Mouse (Mus musculus) adrenal gland, postnatal 25 days (tissue): ENCODE measurements around the gene Olfr1274-ps. TPM values are rescaled to one million over a fixed set of nuclear protein-coding genes. Genes with fewer than 3 reads are reported as not detected.
"Not testable (repeated sequence)": the region's sequence is repeated elsewhere in the genome, so short reads cannot be mapped to it uniquely, and the experiment has no call there.

Experiments
- DNase-seq: peaks from one replicate; pipeline ENCODE4 v3.0.0; 2021; ENCODE audit warnings: mixed read lengths
- long read RNA-seq: library from polyadenylated mRNA; stranded (forward); transcript quantifications from one replicate; pipeline ENCODE4 v2.0.0, GENCODE M21; 2021
- total RNA-seq: library from RNA; stranded (reverse); gene quantifications from 2 replicates; pipeline ENCODE4 v1.2.3, GENCODE M21; 2021

Gene Olfr1274-ps
- total RNA-seq = not detected in 2 replicates
- long read RNA-seq = 0 reads

DNA sequence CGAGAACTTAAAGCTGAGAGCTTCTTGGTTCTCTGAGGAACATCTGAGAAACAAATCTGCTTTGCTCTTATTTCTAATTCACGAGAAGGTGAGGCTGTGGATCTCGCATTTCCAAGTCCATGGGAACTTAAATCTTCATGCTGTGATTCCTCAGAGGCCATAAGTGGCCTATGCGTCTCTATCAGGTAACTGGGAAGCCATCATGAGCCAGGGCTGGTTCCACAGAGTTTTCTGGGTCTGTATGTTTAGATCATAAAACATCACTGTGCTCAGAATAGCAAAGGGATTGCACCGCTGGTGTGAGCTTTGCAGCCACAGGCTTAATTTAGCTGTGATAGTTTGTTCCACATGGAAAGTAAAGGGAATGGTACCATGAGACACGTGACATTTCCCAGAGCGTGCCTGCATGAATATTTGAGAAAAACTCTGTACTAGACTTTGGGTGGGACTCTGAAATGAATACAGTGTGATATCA, at the start of gene Olfr1274-ps:
Gene Olfr1274-ps (plus strand): TSS at position 51 of the 475 bp plus-strand sequence.
- DNase-seq = not testable (repeated sequence)

DNA sequence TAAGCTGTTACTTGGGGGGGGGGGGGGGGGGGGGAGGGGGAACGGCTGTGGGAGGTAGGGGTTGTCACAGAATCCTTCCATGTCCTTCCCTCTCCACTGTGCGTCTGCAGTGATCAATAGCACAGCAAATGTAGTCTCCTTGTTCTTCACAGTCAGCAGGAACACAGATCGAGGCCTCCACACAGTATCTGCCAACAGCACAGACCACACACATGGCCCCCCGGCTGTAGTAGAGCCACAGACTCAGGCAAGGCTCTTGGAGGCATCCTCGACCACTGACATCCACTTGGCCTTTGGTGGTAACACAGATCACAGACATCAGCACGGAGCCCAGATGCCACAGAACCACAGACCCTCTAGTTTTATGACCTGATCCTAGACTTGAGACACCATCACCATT, 47.4 kb upstream of the Olfr1274-ps start:
- DNase-seq = not testable (repeated sequence)

DNA sequence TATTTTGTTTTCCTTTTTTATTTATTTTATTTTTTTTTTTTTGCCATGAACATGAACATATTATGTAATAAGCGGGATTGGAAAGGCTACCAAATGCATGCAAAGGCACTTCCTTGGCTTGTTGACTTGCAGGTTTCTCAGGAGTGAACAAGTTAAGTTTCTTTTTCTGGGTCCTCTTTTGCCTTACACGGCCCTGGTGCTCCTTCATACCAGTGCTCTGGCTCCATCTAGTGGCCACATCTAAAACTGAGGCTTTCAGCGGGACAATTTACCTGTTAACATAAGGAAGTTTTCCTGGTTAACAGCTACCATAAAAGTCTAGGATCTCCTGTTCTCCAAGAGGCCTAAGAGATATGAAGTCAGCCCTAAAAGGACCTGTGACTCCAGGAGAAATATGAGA, 46.9 kb upstream of the Olfr1274-ps start:
- DNase-seq = not testable (repeated sequence)

DNA sequence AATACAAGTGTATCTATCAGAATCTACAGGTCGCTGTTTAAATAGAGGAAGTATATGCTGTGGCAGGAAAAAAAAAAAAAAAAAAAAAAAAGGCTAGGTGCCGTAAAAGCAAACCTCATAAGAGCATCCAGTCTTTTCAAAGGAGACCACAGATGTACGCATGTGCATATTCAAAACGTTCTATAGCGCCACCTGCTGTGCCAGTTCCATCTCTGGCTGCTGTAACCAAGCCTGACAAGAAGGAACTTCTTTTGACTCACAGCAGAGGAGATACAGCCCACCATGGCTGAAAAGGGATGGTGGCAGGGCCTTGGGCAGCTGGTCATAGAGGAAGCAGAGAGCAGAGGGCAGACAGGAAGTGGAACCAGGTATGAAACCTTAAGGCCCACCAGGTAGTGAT, 39.3 kb upstream of the Olfr1274-ps start:
- DNase-seq = not testable (repeated sequence)

DNA sequence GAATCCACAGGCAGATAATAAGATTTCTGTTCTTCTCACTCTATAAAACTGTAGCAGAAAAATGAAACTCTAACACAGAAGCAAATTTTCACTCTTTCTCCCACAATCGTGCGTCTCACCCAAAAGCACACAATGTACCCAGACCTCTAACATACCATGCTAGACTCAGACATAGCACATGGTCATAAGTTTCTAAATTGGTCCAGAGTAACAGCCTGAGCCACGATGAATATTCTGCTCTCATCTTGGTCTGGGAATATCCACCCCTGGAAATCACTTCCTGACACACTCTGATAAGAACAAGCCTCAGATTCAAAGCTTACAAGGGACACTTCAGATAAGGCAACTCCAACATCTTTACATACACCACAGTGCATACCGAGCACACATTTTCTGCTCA, 38.3 kb upstream of the Olfr1274-ps start:
- not testable (repeated sequence) for DNase-seq

DNA sequence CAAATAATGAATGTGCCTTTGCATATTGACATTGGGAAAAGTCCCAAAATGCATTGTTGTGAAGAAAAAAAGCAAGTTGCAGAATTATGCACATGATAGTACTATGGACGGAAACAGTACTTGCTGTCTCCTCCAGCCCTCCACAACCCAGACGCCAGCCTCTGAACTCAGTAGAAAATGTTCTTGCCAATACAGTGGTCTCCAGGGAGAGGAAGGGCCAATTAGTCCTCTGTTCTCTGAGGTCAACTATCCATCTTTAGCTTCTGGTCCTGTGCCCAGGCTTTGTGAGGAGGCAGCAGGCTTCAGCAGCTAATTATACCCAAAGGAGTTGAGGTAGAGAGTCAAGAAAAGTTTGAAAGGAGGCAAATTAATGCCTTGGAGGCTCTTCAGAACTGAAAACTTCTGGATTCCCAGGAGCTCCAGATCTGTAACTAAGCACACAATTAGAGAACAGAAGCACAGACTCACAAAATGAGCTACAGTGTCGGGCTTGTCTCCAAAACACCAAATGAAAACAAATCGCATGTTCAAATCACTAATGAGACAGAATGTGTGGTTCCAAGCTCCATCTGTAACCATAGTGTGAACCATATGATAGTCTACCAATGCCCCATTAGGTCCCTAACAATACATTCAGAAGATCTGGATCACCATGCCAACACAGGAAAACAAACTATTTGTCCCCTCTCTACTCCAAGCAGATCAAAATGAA, 15.8 kb downstream of the Olfr1274-ps start:
- DNase-seq = not testable (repeated sequence)

DNA sequence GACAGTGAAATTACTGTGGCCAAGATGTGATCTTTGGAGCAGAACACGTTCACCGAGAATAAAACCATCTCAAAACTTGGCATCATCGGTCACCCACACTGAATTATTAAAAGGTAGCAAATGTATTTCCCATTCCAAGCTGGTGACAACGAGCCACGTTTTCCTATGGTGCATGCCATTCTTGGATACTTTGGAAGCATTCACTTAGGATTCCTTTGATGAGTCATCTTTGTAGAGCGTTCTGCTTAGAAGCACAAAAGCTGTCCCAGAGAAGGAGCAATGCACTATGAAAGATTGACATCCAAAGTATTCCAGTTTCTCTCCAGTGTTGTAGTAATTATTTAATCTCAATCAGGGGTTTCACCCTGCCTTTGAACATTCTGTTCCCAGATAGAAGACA, 23.8 kb downstream of the Olfr1274-ps start:
- not testable (repeated sequence) for DNase-seq

DNA sequence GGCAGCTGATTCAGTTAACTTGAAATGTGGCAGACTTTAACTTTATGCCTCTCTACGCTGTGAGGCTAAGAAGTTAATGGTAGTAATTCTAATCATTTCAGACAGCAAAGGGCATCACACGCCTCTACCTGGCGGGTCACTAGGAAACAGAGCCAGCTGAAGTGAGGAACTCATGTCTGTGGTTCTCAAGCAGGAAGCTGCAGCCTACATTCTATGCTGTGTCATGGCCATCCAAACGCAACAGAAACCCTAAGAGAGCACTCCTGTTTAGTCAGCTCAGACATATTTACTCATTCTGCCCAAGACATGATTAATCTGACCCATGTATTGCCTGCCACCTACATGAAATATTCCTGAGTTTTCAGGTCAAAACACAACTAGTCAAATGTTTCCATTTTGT, 26.5 kb downstream of the Olfr1274-ps start:
- DNase-seq = not testable (repeated sequence)

DNA sequence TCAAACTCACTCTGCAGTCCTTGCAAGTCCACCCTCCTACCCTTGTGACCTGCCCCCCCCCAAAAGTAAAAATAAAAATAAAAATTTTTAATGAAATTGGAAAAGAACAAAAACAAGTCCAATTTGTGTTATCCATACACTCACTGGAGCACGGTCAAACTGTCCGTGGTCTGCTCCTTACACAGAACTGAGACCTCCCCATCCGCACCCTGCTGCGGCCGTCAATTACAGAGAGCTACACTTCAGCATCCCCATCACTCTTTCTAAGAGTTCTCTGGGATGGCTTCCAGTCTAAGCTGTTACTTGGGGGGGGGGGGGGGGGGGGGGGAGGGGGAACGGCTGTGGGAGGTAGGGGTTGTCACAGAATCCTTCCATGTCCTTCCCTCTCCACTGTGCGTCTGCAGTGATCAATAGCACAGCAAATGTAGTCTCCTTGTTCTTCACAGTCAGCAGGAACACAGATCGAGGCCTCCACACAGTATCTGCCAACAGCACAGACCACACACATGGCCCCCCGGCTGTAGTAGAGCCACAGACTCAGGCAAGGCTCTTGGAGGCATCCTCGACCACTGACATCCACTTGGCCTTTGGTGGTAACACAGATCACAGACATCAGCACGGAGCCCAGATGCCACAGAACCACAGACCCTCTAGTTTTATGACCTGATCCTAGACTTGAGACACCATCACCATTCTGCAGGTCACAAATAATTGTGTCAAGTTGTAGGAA, 30.7 kb downstream of the Olfr1274-ps start:
- not testable (repeated sequence) for DNase-seq

DNA sequence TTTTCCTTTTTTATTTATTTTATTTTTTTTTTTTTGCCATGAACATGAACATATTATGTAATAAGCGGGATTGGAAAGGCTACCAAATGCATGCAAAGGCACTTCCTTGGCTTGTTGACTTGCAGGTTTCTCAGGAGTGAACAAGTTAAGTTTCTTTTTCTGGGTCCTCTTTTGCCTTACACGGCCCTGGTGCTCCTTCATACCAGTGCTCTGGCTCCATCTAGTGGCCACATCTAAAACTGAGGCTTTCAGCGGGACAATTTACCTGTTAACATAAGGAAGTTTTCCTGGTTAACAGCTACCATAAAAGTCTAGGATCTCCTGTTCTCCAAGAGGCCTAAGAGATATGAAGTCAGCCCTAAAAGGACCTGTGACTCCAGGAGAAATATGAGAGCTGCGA, 31.3 kb downstream of the Olfr1274-ps start:
- DNase-seq = not testable (repeated sequence)

DNA sequence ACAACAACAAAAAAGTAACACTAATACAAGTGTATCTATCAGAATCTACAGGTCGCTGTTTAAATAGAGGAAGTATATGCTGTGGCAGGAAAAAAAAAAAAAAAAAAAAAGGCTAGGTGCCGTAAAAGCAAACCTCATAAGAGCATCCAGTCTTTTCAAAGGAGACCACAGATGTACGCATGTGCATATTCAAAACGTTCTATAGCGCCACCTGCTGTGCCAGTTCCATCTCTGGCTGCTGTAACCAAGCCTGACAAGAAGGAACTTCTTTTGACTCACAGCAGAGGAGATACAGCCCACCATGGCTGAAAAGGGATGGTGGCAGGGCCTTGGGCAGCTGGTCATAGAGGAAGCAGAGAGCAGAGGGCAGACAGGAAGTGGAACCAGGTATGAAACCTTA, 39.0 kb downstream of the Olfr1274-ps start:
- DNase-seq = not testable (repeated sequence)

DNA sequence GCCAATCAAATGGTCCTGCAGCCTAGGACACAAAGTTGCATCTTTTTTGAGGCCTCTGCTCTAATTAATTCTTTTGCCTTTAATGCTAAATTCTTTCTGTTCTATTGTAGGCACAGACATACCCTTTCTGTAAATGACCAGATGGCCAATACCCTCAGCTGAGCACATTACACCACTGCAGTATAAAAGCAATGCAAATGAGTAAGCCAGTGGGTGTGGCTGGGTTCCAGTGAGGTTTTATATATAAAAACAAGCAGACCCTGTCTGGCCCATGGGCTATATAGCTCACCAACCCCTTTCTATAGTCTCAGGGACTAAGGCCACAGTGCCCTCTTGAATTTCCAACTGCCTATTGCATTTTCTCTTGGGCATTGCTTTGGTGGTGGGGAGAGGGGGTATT, 41.7 kb downstream of the Olfr1274-ps start:
- not testable (repeated sequence) for DNase-seq

DNA sequence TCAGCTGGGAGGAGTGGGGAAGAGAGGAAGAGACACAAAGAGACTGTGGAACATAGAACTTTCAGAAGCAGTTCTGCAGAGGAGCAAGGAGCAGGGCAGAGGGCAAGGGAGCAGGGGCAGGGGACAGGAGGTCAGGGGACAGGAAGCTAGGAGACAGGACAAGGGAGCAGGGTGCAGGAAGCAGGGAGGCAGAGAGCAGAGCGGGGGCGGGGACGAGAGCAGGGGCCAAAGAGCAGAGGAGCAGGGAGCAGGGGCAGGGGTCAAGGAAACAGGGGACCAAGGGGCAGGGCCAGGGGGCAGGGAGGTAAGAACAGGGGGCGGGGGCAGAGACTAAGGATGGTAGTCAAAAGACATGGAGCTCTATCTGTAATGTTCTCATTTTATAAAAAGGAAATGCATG, 43.3 kb downstream of the Olfr1274-ps start:
- not testable (repeated sequence) for DNase-seq

DNA sequence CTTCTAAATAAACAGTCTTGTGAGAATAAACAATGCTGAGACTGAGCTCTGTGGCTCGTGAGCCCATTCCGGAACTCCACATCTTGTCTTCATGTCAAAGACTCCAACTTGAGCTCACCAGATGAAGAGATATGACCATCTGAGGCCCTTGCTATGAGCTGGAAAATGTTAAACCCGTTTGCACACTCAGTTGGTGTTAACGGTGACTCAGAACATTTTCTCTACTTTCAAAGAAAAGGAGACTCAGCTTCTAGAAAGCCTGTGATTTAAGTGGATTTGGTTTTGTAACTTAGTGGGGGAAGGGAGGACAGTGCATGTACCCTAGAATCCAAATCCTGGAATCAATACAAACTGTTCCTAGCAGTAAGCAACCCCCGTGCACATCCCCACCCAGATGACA, 45.3 kb downstream of the Olfr1274-ps start:
- DNase-seq = no peak

DNA sequence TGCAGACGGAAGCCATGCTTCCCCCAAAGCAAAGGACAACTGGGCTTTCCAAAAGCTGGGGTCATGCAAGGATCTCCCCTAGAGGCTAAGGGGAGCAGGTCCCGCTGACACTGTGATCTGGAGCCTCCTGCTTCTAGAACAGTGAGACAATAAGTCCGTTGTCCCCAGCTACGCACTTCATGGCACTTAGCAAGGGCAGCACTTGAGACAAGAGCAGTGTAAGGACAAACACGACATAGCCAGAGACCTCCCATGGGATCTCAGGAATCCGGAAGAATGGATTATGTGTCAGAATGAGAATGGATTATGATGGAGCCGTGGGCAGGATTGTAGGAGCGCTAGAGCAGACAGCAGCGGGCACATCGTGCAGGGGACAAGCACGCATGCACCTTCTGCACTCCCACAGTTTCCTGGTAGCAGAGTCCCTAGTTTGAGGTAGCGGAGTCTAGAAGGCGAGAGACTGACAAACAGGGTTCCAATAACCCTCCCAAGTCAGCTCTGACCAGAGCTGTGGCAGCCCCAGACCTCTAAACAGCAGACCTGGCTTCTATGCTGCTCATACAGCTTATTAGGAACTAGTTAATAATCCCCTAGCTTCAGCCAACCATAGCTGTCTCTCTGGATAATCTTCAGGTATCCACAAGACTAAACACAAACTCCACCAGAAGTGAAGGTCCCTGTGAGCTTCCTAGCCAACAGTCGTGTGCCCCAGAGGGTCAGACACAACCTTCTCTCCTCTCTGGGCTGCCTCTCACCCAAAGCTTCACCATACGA, 50.7 kb downstream of the Olfr1274-ps start:
- no peak for DNase-seq

DNA sequence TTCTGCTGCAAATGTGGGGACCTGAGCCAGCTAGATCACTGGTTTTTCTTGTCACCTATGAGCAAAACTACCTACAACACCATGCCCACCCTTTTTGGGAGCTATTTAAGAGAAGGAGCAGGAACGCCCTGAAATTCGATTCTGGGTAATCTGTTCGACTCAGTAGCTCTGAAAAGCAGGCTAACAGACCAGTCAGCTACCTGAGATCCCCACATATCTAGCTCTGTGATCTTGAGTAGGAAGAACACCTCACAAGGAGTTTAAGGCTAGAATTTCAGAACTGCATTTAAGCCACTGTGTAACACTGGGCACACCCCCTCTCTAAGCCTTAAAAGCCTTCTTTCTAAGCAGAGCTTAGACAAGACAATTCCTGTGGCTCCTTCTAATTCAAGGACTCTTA, 53.9 kb downstream of the Olfr1274-ps start:
- no peak for DNase-seq

Other genes starting within 250 kb of the Olfr1274-ps start
- gene Olfr1270, start 245.6 kb upstream of the Olfr1274-ps start, total RNA-seq = not detected in 2 replicates
- gene Olfr1506, start 174.2 kb upstream of the Olfr1274-ps start, total RNA-seq = 0.38 TPM in 1 of 2 replicates, not detected in the other
- gene Olfr142, start 141.1 kb upstream of the Olfr1274-ps start, total RNA-seq = not detected in 2 replicates
- gene Olfr1271, start 127.7 kb upstream of the Olfr1274-ps start, total RNA-seq = not detected in 2 replicates
- gene Olfr1272, start 105.8 kb upstream of the Olfr1274-ps start, total RNA-seq = not detected in 2 replicates
- gene Gm13769, start 76.5 kb upstream of the Olfr1274-ps start, total RNA-seq = not detected in 2 replicates
- gene Ptprj, start 182.0 kb downstream of the Olfr1274-ps start, total RNA-seq = 16.0 and 17.4 TPM in 2 replicates